Mouse (Mus musculus) brown adipose tissue, adult 24 weeks (tissue): ENCODE measurements around the gene Wdfy3. TPM values are rescaled to one million over a fixed set of nuclear protein-coding genes. Genes with fewer than 3 reads are reported as not detected.

Source experiments
- H3K27ac ChIP-seq: fragments of 200-500 bp; replicated peaks from 2 replicates; pipeline ENCODE4 v1.5.1; 2012; ENCODE audit warnings: low read depth, mild to moderate bottlenecking, low read length
- H3K4me1 ChIP-seq: fragments of 200-500 bp; 2 replicates; pipeline ENCODE4 v1.6.1; 2012; ENCODE audit warnings: low read length, mixed read lengths; ENCODE audit not compliant: control insufficient read depth, insufficient read depth, insufficient read length
- H3K4me3 ChIP-seq: fragments of 200-500 bp; 2 replicates; pipeline ENCODE4 v1.5.1; 2012; ENCODE audit warnings: low read depth, mild to moderate bottlenecking, low read length, moderate library complexity; ENCODE audit not compliant: insufficient read depth
- polyA plus RNA-seq: library from polyadenylated mRNA; stranded (reverse); fragments of >200 nt; gene quantifications from 2 replicates; pipeline ENCODE4 v1.2.4, GENCODE M21; 2012; ENCODE audit not compliant: missing spikeins, insufficient read depth, insufficient read length

The Wdfy3 gene
- polyA plus RNA-seq, 1 experiment, result 9.1 TPM

- no peak overlapping the region for H3K27ac ChIP-seq
- H3K4me3 ChIP-seq, result no peak overlapping the region
- no peaks in the 10 kb centered on the region for H3K4me1 ChIP-seq
Measured at GRCm38 (mm10) chr5:101878403-101878802, 191.3 kb downstream of the Wdfy3 start.

- no peaks in the 10 kb centered on the region for H3K4me1 ChIP-seq
- H3K4me3 ChIP-seq, result no peak overlapping the region
- H3K27ac ChIP-seq, result no peak overlapping the region
Measured at GRCm38 (mm10) chr5:101876185-101876584, 193.5 kb downstream of the Wdfy3 start.

- Histone ChIP-seq H3K27ac (no peak overlapping the region), H3K4me1 (no peaks in the 10 kb centered on the region), H3K4me3 (no peak overlapping the region)
Measured at GRCm38 (mm10) chr5:101866722-101867121, 203.0 kb downstream of the Wdfy3 start.

- H3K27ac ChIP-seq, result no peak overlapping the region
- H3K4me1 ChIP-seq, result no peaks in the 10 kb centered on the region
- no peak overlapping the region for H3K4me3 ChIP-seq
Measured at GRCm38 (mm10) chr5:101863946-101864345, 205.8 kb downstream of the Wdfy3 start.

GRCm38 (mm10) chr5:101862651-101863050 is 207.1 kb downstream of the Wdfy3 start:
- H3K4me3 ChIP-seq, result no peak overlapping the region
- no peak overlapping the region for H3K27ac ChIP-seq
- no peaks in the 10 kb centered on the region for H3K4me1 ChIP-seq

GRCm38 (mm10) chr5:101861786-101862571 is 207.7 kb downstream of the Wdfy3 start:
- Histone ChIP-seq H3K27ac (no peak overlapping the region), H3K4me1 (no peaks in the 10 kb centered on the region)

GRCm38 (mm10) chr5:101858891-101859436 is 210.8 kb downstream of the Wdfy3 start:
- no peak overlapping the region for H3K27ac ChIP-seq
- H3K4me1 ChIP-seq, result no peaks in the 10 kb centered on the region
- H3K4me3 ChIP-seq, result no peak overlapping the region

More at GRCm38 (mm10) chr5:101861786-101862571, 207.7 kb downstream of the Wdfy3 start:
- no peak overlapping the region for H3K4me3 ChIP-seq

GRCm38 (mm10) chr5:101855475-101855874 is 214.2 kb downstream of the Wdfy3 start:
- Histone ChIP-seq H3K4me1 (no peaks in the 10 kb centered on the region), H3K4me3 (no peak overlapping the region), H3K27ac (no peak overlapping the region)

GRCm38 (mm10) chr5:101854667-101855066 is 215.1 kb downstream of the Wdfy3 start:
- Histone ChIP-seq H3K4me3 (no peak overlapping the region), H3K27ac (no peak overlapping the region), H3K4me1 (no peaks in the 10 kb centered on the region)

GRCm38 (mm10) chr5:101854100-101854499 is 215.6 kb downstream of the Wdfy3 start:
- H3K4me3 ChIP-seq, result no peak overlapping the region

GRCm38 (mm10) chr5:101852116-101852680 is 217.5 kb downstream of the Wdfy3 start:
- no peak overlapping the region for H3K27ac ChIP-seq
- no peaks in the 10 kb centered on the region for H3K4me1 ChIP-seq
- no peak overlapping the region for H3K4me3 ChIP-seq

More at GRCm38 (mm10) chr5:101854100-101854499, 215.6 kb downstream of the Wdfy3 start:
- Histone ChIP-seq H3K4me1 (no peaks in the 10 kb centered on the region), H3K27ac (no peak overlapping the region)

GRCm38 (mm10) chr5:101851133-101851532 is 218.6 kb downstream of the Wdfy3 start:
- Histone ChIP-seq H3K27ac (no peak overlapping the region), H3K4me3 (no peak overlapping the region), H3K4me1 (no peaks in the 10 kb centered on the region)

GRCm38 (mm10) chr5:101847762-101848161 is 222.0 kb downstream of the Wdfy3 start:
- Histone ChIP-seq H3K27ac (no peak overlapping the region), H3K4me3 (no peak overlapping the region), H3K4me1 (no peaks in the 10 kb centered on the region)

GRCm38 (mm10) chr5:101847323-101847722 is 222.4 kb downstream of the Wdfy3 start:
- H3K27ac ChIP-seq, result no peak overlapping the region
- no peak overlapping the region for H3K4me3 ChIP-seq
- H3K4me1 ChIP-seq, result no peaks in the 10 kb centered on the region

GRCm38 (mm10) chr5:101845930-101846329 is 223.8 kb downstream of the Wdfy3 start:
- no peaks in the 10 kb centered on the region for H3K4me1 ChIP-seq
- no peak overlapping the region for H3K4me3 ChIP-seq
- no peak overlapping the region for H3K27ac ChIP-seq

- Histone ChIP-seq H3K4me3 (no peak overlapping the region), H3K27ac (no peak overlapping the region), H3K4me1 (no peaks in the 10 kb centered on the region)
Measured at GRCm38 (mm10) chr5:101845011-101845410, 224.7 kb downstream of the Wdfy3 start.
